Mouse (Mus musculus): Measurements from ENCODE around the gene Hist1h4b. TPM values are rescaled to one million over a fixed set of nuclear protein-coding genes. Genes with fewer than 3 reads are reported as not detected.
"Not testable (repeated sequence)": the region's sequence is repeated elsewhere in the genome, so short reads cannot be mapped to it uniquely, and the experiment has no call there.

The Hist1h4b gene
- polyA plus RNA-seq, 1 experiment: 29.2 TPM

GRCm38 (mm10) chr13:23716261-23717042 is 40.4 kb upstream of the Hist1h4b start:
- Histone ChIP-seq H3K4me1 (ENCODE audit: control insufficient read depth, insufficient read depth, low read length) (no peaks in the 10 kb centered on the region), H3K9me3 (replicated peaks; ENCODE audit: control insufficient read depth, insufficient read depth, low read length, poor library complexity, severe bottlenecking) (no peaks in the 10 kb centered on the region), H3K36me3 (ENCODE audit: control insufficient read depth, insufficient read depth, low read length, poor library complexity, severe bottlenecking) (no peaks in the 10 kb centered on the region), H3K27ac (ENCODE audit: insufficient read depth, low read length) (no peak overlapping the region), H3K27me3 (ENCODE audit: control insufficient read depth, insufficient read depth, low read length, poor library complexity, severe bottlenecking) (no peaks in the 10 kb centered on the region), H3K4me3 (ENCODE audit: low read depth, low read length) (no peak overlapping the region), H3K9ac (ENCODE audit: low read depth, poor library complexity, severe bottlenecking) (no peak overlapping the region)
- TF ChIP-seq POLR2A (IDR thresholded peaks at IDR 0.05; ENCODE audit: insufficient read depth, low read length) (no peak), CTCF (IDR thresholded peaks at IDR 0.05; ENCODE audit: low read depth, low read length) (no peak), EP300 (IDR thresholded peaks at IDR 0.05; ENCODE audit: insufficient read depth, low read depth, low read length) (no peak)

GRCm38 (mm10) chr13:23717176-23717575 is 39.6 kb upstream of the Hist1h4b start:
- Histone ChIP-seq H3K36me3 (ENCODE audit: control insufficient read depth, insufficient read depth, low read length, poor library complexity, severe bottlenecking) (no peaks in the 10 kb centered on the region), H3K27me3 (ENCODE audit: control insufficient read depth, insufficient read depth, low read length, poor library complexity, severe bottlenecking) (no peaks in the 10 kb centered on the region), H3K4me1 (ENCODE audit: control insufficient read depth, insufficient read depth, low read length) (no peaks in the 10 kb centered on the region), H3K4me3 (ENCODE audit: low read depth, low read length) (no peak overlapping the region), H3K9ac (ENCODE audit: low read depth, poor library complexity, severe bottlenecking) (no peak overlapping the region), H3K9me3 (replicated peaks; ENCODE audit: control insufficient read depth, insufficient read depth, low read length, poor library complexity, severe bottlenecking) (no peaks in the 10 kb centered on the region), H3K27ac (ENCODE audit: insufficient read depth, low read length) (no peak overlapping the region)
- TF ChIP-seq POLR2A (IDR thresholded peaks at IDR 0.05; ENCODE audit: insufficient read depth, low read length) (no peak), CTCF (IDR thresholded peaks at IDR 0.05; ENCODE audit: low read depth, low read length) (no peak), EP300 (IDR thresholded peaks at IDR 0.05; ENCODE audit: insufficient read depth, low read depth, low read length) (no peak)

- H3K9ac ChIP-seq (ENCODE audit: low read depth, poor library complexity, severe bottlenecking); H3K36me3 ChIP-seq (ENCODE audit: control insufficient read depth, insufficient read depth, low read length, poor library complexity, severe bottlenecking); H3K27me3 ChIP-seq (ENCODE audit: control insufficient read depth, insufficient read depth, low read length, poor library complexity, severe bottlenecking); H3K27ac ChIP-seq (ENCODE audit: insufficient read depth, low read length); H3K9me3 ChIP-seq (replicated peaks; ENCODE audit: control insufficient read depth, insufficient read depth, low read length, poor library complexity, severe bottlenecking); H3K4me1 ChIP-seq (ENCODE audit: control insufficient read depth, insufficient read depth, low read length); H3K4me3 ChIP-seq (ENCODE audit: low read depth, low read length): not testable (repeated sequence)
Measured at GRCm38 (mm10) chr13:23717593-23718245, 39.1 kb upstream of the Hist1h4b start.

- Histone ChIP-seq H3K9ac (ENCODE audit: low read depth, poor library complexity, severe bottlenecking) (no peak overlapping the region), H3K27ac (ENCODE audit: insufficient read depth, low read length) (no peak overlapping the region), H3K4me3 (ENCODE audit: low read depth, low read length) (no peak overlapping the region), H3K36me3 (ENCODE audit: control insufficient read depth, insufficient read depth, low read length, poor library complexity, severe bottlenecking) (no peaks in the 10 kb centered on the region), H3K4me1 (ENCODE audit: control insufficient read depth, insufficient read depth, low read length) (no peaks in the 10 kb centered on the region), H3K27me3 (ENCODE audit: control insufficient read depth, insufficient read depth, low read length, poor library complexity, severe bottlenecking) (no peaks in the 10 kb centered on the region), H3K9me3 (replicated peaks; ENCODE audit: control insufficient read depth, insufficient read depth, low read length, poor library complexity, severe bottlenecking) (no peaks in the 10 kb centered on the region)
- TF ChIP-seq EP300 (IDR thresholded peaks at IDR 0.05; ENCODE audit: insufficient read depth, low read depth, low read length) (no peak), POLR2A (IDR thresholded peaks at IDR 0.05; ENCODE audit: insufficient read depth, low read length) (no peak), CTCF (IDR thresholded peaks at IDR 0.05; ENCODE audit: low read depth, low read length) (no peak)
Measured at GRCm38 (mm10) chr13:23724239-23724638, 32.6 kb upstream of the Hist1h4b start.

GRCm38 (mm10) chr13:23725213-23725612 is 31.6 kb upstream of the Hist1h4b start:
- H3K36me3 ChIP-seq (ENCODE audit: control insufficient read depth, insufficient read depth, low read length, poor library complexity, severe bottlenecking): no peaks in the 10 kb centered on the region
- TF ChIP-seq EP300 (IDR thresholded peaks at IDR 0.05; ENCODE audit: insufficient read depth, low read depth, low read length): no peak
- TF ChIP-seq POLR2A (IDR thresholded peaks at IDR 0.05; ENCODE audit: insufficient read depth, low read length): no peak
- no peak for TF ChIP-seq CTCF (IDR thresholded peaks at IDR 0.05; ENCODE audit: low read depth, low read length)
- H3K27me3 ChIP-seq (ENCODE audit: control insufficient read depth, insufficient read depth, low read length, poor library complexity, severe bottlenecking): no peaks in the 10 kb centered on the region
- H3K4me3 ChIP-seq (ENCODE audit: low read depth, low read length): no peak overlapping the region
- H3K4me1 ChIP-seq (ENCODE audit: control insufficient read depth, insufficient read depth, low read length): no peaks in the 10 kb centered on the region
- no peak overlapping the region for H3K27ac ChIP-seq (ENCODE audit: insufficient read depth, low read length)
- no peak overlapping the region for H3K9ac ChIP-seq (ENCODE audit: low read depth, poor library complexity, severe bottlenecking)
- no peaks in the 10 kb centered on the region for H3K9me3 ChIP-seq (replicated peaks; ENCODE audit: control insufficient read depth, insufficient read depth, low read length, poor library complexity, severe bottlenecking)

- no peaks in the 10 kb centered on the region for H3K4me1 ChIP-seq (ENCODE audit: control insufficient read depth, insufficient read depth, low read length)
- no peaks in the 10 kb centered on the region for H3K27me3 ChIP-seq (ENCODE audit: control insufficient read depth, insufficient read depth, low read length, poor library complexity, severe bottlenecking)
- no peak overlapping the region for H3K9ac ChIP-seq (ENCODE audit: low read depth, poor library complexity, severe bottlenecking)
- no peak for TF ChIP-seq EP300 (IDR thresholded peaks at IDR 0.05; ENCODE audit: insufficient read depth, low read depth, low read length)
- TF ChIP-seq POLR2A (IDR thresholded peaks at IDR 0.05; ENCODE audit: insufficient read depth, low read length): no peak
- no peak for TF ChIP-seq CTCF (IDR thresholded peaks at IDR 0.05; ENCODE audit: low read depth, low read length)
- H3K36me3 ChIP-seq (ENCODE audit: control insufficient read depth, insufficient read depth, low read length, poor library complexity, severe bottlenecking): no peaks in the 10 kb centered on the region
- no peak overlapping the region for H3K4me3 ChIP-seq (ENCODE audit: low read depth, low read length)
- H3K27ac ChIP-seq (ENCODE audit: insufficient read depth, low read length): no peak overlapping the region
- H3K9me3 ChIP-seq (replicated peaks; ENCODE audit: control insufficient read depth, insufficient read depth, low read length, poor library complexity, severe bottlenecking): no peaks in the 10 kb centered on the region
Measured at GRCm38 (mm10) chr13:23728472-23729191, 28.2 kb upstream of the Hist1h4b start.

Measured in ES-Bruce4 (cell line).